Mouse (Mus musculus): ENCODE measurements around the gene Wsb2. TPM values are rescaled to one million over a fixed set of nuclear protein-coding genes. Genes with fewer than 3 reads are reported as not detected.

The Wsb2 gene
- 83.3 TPM for polyA plus RNA-seq (2014; fragmentation: Illumina TruSeq; extraction: RNeasy Lipid Tissue Mini Kit (QIAGEN cat#74804); ENCODE audit: low read depth, low replicate concordance)

GRCm38 (mm10) chr5:117357129-117357477, at the start of gene Wsb2:
Gene Wsb2 (plus strand): TSS chr5:117357304.

DNA sequence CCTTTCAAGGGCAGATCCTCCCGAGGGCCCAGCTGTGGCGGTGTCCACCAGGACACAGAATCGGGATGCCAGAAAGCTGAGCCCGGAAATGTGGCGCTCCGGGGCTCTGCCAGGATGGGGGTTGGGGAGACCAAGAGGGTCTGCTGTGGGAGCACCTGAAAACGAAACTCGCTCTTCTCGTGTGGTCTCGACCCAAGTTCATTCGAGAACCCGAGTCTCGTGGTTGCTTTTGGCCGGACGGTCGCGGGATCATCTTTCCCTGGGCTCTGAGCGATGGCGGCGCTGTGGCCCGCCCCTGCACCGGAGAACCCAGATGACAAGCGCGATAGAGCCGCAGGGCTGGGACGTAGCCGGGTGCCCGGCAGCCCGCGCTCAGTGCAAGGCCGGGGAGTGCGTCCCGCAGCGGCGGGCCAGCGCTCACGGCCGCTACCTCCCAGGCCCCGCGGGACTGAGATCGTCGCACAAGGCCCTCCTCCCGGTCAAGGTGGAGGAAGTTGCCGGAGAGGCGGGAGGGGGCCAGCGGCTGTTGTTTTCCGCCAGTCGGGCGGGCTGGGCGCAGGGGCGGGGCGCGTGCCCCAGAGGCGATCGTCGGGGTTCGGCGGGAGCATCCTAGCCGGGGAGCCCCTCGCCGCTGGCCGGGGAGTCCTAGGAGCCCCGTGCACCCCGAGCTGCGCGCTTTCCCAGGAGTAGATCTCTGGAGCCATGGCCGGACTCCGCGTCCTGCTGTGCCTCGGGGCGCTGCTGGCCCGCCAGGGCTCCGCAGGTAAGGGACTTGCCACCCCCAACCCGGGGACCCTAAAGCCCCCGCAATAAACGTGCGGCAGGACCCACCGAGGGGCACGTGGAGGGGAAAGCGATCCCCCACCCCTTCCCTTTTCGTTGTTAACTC, 38.1 kb upstream of the Wsb2 start, which contains the start of gene Vsig10:
Gene Vsig10 (plus strand): TSS at position 343 of the 889 bp plus-strand sequence.

DNA sequence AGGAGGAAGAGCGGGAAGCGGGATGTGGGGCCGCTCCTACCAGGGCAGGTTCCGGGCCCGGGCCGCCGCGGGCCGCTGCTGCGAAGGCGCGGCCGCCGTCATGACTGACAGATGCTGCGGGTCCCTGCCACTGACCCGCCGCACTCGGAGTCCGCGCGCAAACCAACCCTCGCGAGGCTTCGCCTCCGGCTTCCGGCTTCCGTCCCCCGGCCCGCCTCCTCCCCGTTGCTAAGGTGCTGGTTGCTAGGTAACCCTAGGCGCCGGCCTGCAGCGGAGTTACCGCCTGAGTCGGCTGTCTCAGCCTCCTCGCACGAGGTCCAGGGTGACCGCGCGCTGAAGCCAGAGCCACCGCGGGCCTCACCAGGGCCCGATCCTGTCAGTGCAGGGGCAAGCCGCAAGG, 31.8 kb downstream of the Wsb2 start, which contains the start of gene Rfc5:
Gene Rfc5 (minus strand): TSS at position 171 of the 400 bp plus-strand sequence.

GRCm38 (mm10) chr5:117413507-117414501, 56.7 kb downstream of the Wsb2 start, which contains the start of gene Ksr2:
Gene Ksr2 (plus strand): TSS chr5:117414000.

Other genes with a start within 250 kb of the Wsb2 start
- gene Suds3, start 241.2 kb upstream of the Wsb2 start, polyA plus RNA-seq (2014; fragmentation: Illumina TruSeq; extraction: RNeasy Lipid Tissue Mini Kit (QIAGEN cat#74804); ENCODE audit: low read depth, low replicate concordance): 61.8 TPM
- gene Taok3, start 237.2 kb upstream of the Wsb2 start, polyA plus RNA-seq (2014; fragmentation: Illumina TruSeq; extraction: RNeasy Lipid Tissue Mini Kit (QIAGEN cat#74804); ENCODE audit: low read depth, low replicate concordance): 8.9 TPM
- gene Pebp1, start 69.7 kb upstream of the Wsb2 start, polyA plus RNA-seq (2014; fragmentation: Illumina TruSeq; extraction: RNeasy Lipid Tissue Mini Kit (QIAGEN cat#74804); ENCODE audit: low read depth, low replicate concordance): 1,405 TPM
- gene Vsig10, start 38.2 kb upstream of the Wsb2 start, polyA plus RNA-seq (2014; fragmentation: Illumina TruSeq; extraction: RNeasy Lipid Tissue Mini Kit (QIAGEN cat#74804); ENCODE audit: low read depth, low replicate concordance): 13.3 TPM
- 21.3 TPM for gene Rfc5, start 31.7 kb downstream of the Wsb2 start, polyA plus RNA-seq (2014; fragmentation: Illumina TruSeq; extraction: RNeasy Lipid Tissue Mini Kit (QIAGEN cat#74804); ENCODE audit: low read depth, low replicate concordance)
- gene Ksr2, start 56.7 kb downstream of the Wsb2 start, polyA plus RNA-seq (2014; fragmentation: Illumina TruSeq; extraction: RNeasy Lipid Tissue Mini Kit (QIAGEN cat#74804); ENCODE audit: low read depth, low replicate concordance): 0.96 TPM